Mouse (Mus musculus): Measurements from ENCODE around the gene C130079G13Rik.
"Not testable (repeated sequence)": the region's sequence is repeated elsewhere in the genome, so short reads cannot be mapped to it uniquely, and the experiment has no call there.

C130079G13Rik gene

DNA sequence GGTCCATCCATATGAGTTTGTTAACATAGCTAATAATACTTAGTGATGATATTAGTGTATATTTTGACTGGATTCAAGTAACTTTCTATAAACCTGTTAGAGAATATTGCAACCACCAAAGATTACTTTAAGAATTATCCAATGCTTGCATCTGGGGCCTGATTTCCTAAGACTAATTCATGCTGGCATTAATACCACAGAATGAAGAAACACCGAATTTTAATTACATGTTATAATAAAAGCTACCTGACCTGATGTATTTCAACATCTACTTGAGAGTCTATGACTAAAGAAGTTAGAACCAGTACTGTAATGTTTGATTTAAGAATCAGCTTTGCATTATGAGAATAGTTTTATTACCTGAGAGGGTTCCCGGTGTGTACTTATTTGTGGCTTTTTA, at the start of gene C130079G13Rik:
Gene C130079G13Rik, plus strand, starts transcription at position 301 of the 400 bp plus-strand sequence.
- DNase-seq: no peak

DNA sequence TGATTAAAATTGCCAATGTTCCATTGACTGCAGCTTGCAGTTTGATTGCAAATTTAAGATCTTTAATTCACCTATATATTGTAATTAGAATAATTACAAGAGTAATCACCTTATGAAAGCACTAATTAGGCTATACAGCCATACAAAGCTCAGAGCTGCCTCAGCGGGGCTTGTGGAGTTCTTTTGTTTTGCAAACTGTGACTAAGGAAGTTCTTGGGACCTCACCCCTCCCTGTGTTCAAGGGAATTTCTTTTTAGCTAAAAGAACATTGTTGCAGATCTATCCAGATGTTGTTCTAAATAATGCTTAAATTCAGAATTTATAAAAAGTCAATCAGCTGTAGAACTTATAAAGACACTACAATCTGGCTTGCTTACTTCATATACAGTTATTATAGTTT, 47.4 kb upstream of the C130079G13Rik start:
- not testable (repeated sequence) for DNase-seq

DNA sequence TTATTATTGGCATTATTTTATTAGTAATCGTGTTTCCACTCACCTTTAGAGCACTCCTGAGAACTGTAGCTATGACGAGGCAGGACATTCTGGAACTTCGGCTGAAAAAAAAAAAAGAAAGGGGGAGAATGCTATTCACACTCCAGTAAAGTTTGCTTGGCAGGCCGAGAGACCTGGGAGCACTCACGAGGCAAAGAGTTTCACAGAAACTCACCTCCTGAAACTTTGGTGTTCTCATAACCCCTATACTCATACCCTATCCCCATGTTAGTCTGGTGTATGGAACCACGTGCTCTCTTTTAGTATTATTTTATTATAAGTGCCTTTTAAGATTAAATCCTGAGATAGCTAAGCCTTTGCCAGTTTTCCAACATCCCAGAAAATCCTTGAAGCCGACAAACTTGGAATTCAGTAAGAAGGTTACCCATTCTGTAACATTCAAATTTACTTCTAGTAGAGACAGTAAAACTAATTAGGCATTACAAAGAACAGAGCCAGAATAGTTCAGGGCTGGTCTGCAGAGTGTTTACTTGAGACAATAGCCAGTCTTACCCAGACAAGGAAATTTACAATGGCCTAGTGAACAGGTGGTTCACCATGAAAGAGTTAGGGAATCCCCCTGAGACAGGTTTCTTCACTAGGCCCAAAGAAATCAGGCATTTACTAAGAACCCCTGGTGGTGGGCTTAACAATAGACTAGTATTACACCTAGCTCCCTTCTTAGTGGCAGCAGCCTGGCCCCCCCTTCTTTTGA, 45.0 kb upstream of the C130079G13Rik start:
- DNase-seq: not testable (repeated sequence)

DNA sequence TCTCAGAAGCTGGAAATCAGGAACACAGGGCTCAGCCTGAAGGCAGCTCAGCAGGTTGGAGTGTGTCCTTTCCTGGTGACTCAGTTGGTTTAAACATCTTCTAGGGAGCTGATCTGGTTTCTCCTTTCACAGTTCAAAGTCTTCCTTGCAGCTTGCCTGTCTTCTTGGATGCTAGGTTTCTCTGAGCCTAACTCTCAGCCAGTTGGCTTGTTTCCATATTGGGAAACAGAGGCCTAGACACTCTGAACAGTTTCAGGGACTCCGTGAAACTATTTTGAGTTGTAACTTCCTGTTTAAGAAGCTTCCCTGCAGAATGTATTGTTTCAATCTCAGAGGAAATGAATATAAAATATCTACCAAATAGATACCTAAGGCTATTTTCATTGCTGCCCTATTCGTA, 31.7 kb upstream of the C130079G13Rik start:
- no peak for DNase-seq

DNA sequence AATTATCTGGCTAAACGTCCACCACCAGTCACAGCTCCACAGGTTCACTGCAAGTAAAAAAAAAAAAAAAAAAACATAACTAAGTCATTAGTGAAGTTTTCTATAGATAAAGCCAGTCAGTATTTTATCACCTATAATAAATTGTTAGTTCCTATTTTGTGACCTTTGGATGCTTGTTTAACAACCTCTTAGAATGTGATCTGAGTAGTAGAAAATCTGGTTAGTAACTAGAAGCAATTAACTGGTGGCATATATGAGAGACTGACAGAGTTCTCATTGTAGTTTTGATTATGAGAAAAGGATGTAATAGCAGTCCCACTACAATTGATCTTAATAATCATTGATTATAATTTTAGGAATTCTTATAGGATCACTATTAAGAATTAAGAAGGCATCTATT, 9.6 kb downstream of the C130079G13Rik start:
- DNase-seq: no peak

DNA sequence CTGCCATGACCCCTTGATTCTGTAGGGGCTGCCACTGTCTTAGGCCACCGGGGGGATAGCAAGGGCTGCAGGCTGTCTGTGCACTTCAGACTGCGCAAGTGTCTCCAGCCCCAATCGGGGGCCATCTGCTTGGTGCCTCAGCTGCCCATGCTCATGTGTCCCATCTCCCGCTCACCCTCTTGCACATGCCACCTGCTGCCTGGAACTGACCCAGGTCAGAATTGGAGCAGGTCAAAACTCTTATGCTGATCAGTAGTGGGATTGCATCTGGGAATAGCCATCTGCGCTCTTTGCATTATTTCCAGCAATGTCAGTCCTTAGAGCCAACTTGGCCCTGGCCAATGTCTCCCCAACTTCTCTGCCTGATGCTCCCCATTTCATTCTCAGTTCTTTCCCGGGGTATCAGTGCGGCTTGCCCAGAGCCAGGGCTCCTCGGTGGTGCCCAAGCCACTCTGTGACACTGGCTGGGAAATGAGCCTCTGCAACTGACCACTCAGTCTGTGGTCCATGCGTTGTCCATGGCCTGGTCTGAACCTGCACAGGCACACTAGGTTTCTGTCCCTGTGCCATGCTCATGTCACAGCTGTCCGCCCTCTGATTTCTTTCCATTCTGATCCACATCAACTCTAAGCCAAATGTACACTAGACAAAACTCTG, 22.4 kb downstream of the C130079G13Rik start:
- DNase-seq: no peak

DNA sequence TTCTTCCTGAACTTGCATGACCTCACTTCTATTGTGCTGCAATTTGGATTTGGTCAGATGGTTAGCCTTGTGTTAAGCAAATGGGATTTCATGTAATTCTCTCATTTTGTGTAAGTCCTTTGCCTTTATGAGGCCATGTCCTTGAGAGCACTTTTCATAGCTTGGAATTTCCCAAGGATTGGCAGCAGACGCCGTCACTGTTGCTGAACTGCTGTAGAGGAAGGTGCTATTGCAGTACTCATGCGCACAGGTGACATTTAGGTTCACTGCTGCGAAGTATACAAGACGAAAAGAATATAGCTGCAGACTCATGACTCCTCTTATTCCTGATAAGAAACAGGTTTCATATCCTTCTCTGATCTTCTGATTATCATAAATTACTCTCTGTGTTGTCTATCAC, 45.9 kb downstream of the C130079G13Rik start:
- DNase-seq: no peak

DNA sequence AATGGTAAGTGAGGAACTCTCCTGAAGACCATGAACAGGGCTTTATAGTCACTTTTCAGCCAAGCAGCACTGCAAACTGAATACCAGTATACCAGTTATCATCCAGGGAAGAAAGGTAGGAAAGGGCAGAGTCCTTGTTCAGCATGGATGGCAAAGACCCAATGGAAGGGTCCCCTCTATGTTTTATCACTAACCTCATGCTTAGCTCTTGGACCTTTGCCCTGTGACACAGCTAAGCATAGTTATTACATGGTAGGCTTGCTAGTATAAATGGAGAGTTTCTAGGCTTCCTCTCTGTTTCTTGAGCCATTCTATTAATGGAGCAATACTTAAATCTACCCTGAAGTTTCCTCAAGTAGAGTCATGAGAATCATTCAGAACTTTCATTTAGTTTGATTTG, 49.6 kb downstream of the C130079G13Rik start:
- no peak for DNase-seq

All from thymus, postnatal 14 days (tissue).